Mouse (Mus musculus) spleen, adult 2 months (tissue): ENCODE measurements around the gene Dolpp1.

Experiments used
- CTCF ChIP-seq: fragments of 200-500 bp; IDR thresholded peaks from 2 replicates; pipeline ENCODE4 v1.5.1; 2011; ENCODE audit warnings: mild to moderate bottlenecking, inconsistent platforms; ENCODE audit not compliant: insufficient read depth, insufficient read length, insufficient replicate concordance; ENCODE audit errors: extremely low read depth
- POLR2A ChIP-seq: fragments of 200-500 bp; IDR thresholded peaks from 2 replicates; pipeline ENCODE4 v1.6.1; 2011; ENCODE audit warnings: low read depth, low read length, inconsistent platforms

GRCm38 (mm10) chr2:30396246-30396645, 4.2 kb downstream of the Dolpp1 start:
- TF ChIP-seq CTCF (no peak), POLR2A (no peak)
